Mouse (Mus musculus) kidney, embryonic 15.5 days (tissue): Measurements from ENCODE around the gene Hspb7. TPM values are rescaled to one million over a fixed set of nuclear protein-coding genes. Genes with fewer than 3 reads are reported as not detected.

ENCODE experiments used
- ATAC-seq: fragments of 200-750 bp; cut with Nextera tagmentation; replicated peaks from 2 replicates; pipeline ENCODE4 v1.8.0; 2017; ENCODE audit warnings: moderate TSS enrichment; ENCODE audit not compliant: low FRiP score
- H3K27ac ChIP-seq: fragments of 300-500 bp; sonication (generic); 2 replicates; pipeline ENCODE4 v1.5.1; 2015; ENCODE audit warnings: mild to moderate bottlenecking, inconsistent platforms
- H3K27me3 ChIP-seq: fragments of 300-500 bp; sonication (generic); 2 replicates; pipeline ENCODE4 v1.6.1; 2015; ENCODE audit warnings: inconsistent platforms
- H3K36me3 ChIP-seq: fragments of 300-500 bp; sonication (generic); 2 replicates; pipeline ENCODE4 v1.6.1; 2015; ENCODE audit warnings: inconsistent platforms
- H3K4me1 ChIP-seq: fragments of 300-500 bp; sonication (generic); 2 replicates; pipeline ENCODE4 v1.6.1; 2015; ENCODE audit warnings: inconsistent platforms
- H3K4me2 ChIP-seq: fragments of 300-500 bp; sonication (generic); 2 replicates; pipeline ENCODE4 v1.6.1; 2015; ENCODE audit warnings: moderate library complexity, mild to moderate bottlenecking, inconsistent platforms
- H3K4me3 ChIP-seq: fragments of 300-500 bp; sonication (generic); replicated peaks from 2 replicates; pipeline ENCODE4 v1.5.1; 2015; ENCODE audit warnings: mild to moderate bottlenecking, inconsistent platforms
- H3K9ac ChIP-seq: fragments of 300-500 bp; sonication (generic); 2 replicates; pipeline ENCODE4 v1.6.1; 2015; ENCODE audit warnings: mild to moderate bottlenecking, inconsistent platforms
- H3K9me3 ChIP-seq: fragments of 300-500 bp; sonication (generic); replicated peaks from 2 replicates; pipeline ENCODE4 v1.6.1; 2016; ENCODE audit warnings: inconsistent platforms
- WGBS: fragments of 180-500 bp; shearing (Covaris S2); methylation state at CpG from one replicate; pipeline ENCODE4 v1.1.7; 2015; ENCODE audit warnings: mixed read lengths; 5-methylcytosine and 5-hydroxymethylcytosine counted together
- polyA plus RNA-seq: library from polyadenylated mRNA; unstranded; fragments of >200 nt; fragmentation: Nextera tagmentation; extraction: Ambion mirVana; gene quantifications from 2 replicates; pipeline ENCODE4 v1.2.1, GENCODE M21; 2015

Gene Hspb7
- polyA plus RNA-seq, 1 experiment from 2014 or later, result 1.1 TPM

GRCm38 (mm10) chr4:141455526-141455925, 34.9 kb downstream of the Hspb7 start:
- H3K27ac ChIP-seq, result no peak overlapping the region
- no peaks in the 10 kb centered on the region for H3K9me3 ChIP-seq
- peaks cover 35% of the 10 kb centered on the region for H3K4me1 ChIP-seq
- H3K27me3 ChIP-seq, result no peaks in the 10 kb centered on the region
- peaks cover 45% of the 10 kb centered on the region for H3K36me3 ChIP-seq
- H3K4me3 ChIP-seq, result no peak overlapping the region
- no peak overlapping the region for H3K4me2 ChIP-seq
- no peak for ATAC-seq
- WGBS, result 51% methylated on average over 4 of the region's 4 CpGs
- no peak overlapping the region for H3K9ac ChIP-seq

DNA sequence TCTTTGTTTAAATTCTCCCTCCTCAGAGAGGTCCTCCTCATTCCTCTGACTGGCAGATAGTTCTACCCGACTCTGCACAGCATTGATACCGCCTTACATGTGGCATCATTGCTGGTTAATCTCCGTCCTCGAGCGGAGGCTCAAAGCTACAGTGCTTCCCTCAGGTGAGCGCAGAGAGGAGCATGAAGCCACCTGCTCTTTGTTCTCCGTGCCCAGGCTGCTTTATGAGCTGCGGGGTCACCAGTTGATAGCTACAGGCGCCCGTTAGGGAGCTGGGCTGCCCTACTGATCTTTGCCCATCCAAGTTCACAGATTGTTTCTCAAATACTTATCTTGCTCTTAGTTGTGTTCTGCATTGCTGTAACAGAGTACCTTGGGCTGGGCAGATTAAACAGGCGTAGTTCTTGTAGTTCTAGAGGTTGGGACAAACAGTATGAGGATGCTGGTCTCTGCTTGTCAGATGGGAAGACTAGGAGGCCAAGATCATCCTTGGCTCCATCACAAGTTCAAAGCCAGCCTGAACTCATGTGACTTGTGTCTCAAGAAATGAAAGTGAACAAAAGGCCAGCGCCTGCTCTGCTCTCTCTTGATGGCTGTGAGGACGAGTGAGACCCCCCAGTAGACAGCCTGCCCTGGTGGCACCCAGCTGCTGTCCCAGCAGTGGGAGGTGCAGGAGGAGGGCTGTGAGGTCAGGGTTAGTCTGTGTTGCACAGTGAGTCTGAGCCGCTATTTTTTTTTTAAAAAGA, 35.8 kb downstream of the Hspb7 start:
- peaks cover 41% of the 10 kb centered on the region for H3K36me3 ChIP-seq
- H3K27ac ChIP-seq, result no peak overlapping the region
- H3K4me1 ChIP-seq, result peaks cover 35% of the 10 kb centered on the region
- 89% methylated on average over 14 of the region's 14 CpGs for WGBS
- no peaks in the 10 kb centered on the region for H3K27me3 ChIP-seq
- no peaks in the 10 kb centered on the region for H3K9me3 ChIP-seq
- no peak overlapping the region for H3K9ac ChIP-seq
- no peak for ATAC-seq
- H3K4me2 ChIP-seq, result no peak overlapping the region
- H3K4me3 ChIP-seq, result no peak overlapping the region

DNA sequence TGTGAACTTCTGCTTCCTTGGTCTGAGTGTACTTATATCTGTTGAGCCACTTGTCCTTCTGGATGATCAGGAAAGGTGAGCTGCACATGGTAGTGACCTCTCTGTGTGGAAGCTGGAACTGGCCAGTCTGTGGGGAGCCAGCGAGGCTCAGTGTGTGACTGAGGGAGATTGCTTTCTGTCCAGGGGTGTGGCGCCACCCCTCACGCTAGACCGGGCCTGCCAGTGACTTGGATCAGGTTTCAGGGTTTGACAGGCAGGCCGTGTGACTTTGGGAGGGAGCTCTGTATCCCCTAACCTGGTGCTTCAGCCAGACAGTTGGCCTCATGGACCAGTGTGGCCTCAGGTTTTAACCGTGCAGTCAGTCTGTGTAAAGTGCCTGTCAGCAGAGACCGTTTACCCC, 37.7 kb downstream of the Hspb7 start:
- 7% methylated on average over 7 of the region's 7 CpGs for WGBS
- H3K9me3 ChIP-seq, result no peaks in the 10 kb centered on the region
- H3K27me3 ChIP-seq, result no peaks in the 10 kb centered on the region
- H3K4me1 ChIP-seq, result peaks cover 31% of the 10 kb centered on the region
- no peak overlapping the region for H3K4me3 ChIP-seq
- peak overlapping the region; percentile 76 for H3K27ac ChIP-seq
- no peak overlapping the region for H3K4me2 ChIP-seq
- no peak overlapping the region for H3K9ac ChIP-seq
- H3K36me3 ChIP-seq, result peaks cover 42% of the 10 kb centered on the region
- ATAC-seq, result peak; percentile 84

DNA sequence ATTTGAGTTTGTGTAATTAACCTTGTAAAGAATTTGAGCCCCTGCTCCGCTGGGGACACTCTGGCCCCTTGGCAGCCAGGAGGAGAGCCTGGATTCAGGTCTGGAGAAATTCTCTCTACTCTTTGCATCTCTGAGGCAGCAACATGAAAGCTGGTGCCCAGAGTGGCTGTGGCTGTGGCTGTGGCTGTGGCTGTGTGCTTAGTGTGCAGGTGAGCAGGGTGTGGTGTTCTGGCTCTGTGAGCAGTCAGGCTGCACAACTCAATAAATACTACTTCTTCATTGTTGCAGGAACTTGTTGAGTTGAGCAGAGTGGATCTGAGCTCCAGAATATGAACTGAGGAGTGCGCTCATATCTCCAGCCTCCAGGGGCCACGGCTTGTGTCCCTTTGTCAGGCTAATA, 38.3 kb downstream of the Hspb7 start:
- ATAC-seq, result 0 out of 2 replicates have a peak, but pooled peaks have one; percentile 17
- Histone ChIP-seq H3K4me2 (no peak overlapping the region), H3K36me3 (peaks cover 43% of the 10 kb centered on the region), H3K4me1 (peaks cover 30% of the 10 kb centered on the region), H3K9me3 (no peaks in the 10 kb centered on the region), H3K9ac (no peak overlapping the region), H3K27ac (peak overlapping the region; percentile 76), H3K4me3 (no peak overlapping the region), H3K27me3 (no peaks in the 10 kb centered on the region)
- 69% methylated on average over 3 of the region's 3 CpGs for WGBS

DNA sequence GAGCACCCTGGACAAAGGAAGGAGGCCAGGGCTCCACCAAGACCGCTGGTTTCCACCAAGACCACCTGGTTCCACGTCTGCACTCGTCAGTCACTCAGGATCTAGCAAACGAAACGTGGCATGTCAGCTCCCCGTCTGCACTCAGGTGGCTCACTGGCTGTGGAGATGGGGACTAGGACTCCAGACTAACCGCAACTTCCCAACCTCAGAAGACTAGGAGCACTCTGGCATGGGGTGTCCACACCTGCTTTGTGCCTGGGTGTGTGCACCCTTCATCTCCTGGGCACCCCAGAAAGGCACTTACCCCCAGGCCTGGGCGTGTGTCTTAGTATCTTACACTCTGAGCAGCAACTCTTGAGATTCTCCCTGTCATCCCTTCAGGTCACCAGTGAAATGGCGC, 39.2 kb downstream of the Hspb7 start:
- no peak for ATAC-seq
- Histone ChIP-seq H3K36me3 (peaks cover 50% of the 10 kb centered on the region), H3K27me3 (no peaks in the 10 kb centered on the region)

DNA sequence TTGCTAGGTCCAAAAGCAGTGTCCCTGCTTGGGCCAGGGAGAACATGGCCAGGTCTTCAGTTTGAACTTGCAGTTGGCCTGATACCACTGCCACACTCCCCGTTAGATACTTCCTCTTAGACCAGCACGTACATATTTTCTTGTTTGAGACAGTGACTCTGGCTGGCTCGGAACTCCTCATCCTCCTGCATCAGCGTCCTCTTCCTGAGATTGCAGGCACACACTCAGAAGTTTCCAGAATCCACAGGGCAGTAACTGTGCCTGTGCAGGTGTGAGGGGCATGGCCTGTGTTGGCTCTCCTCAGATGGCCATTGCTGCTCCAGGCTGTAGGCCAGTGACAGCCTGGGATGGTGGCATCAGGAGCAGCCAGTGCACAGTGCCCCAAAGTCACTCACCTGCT, 39.9 kb downstream of the Hspb7 start:
- H3K4me2 ChIP-seq, result no peak overlapping the region
- WGBS, result 83% methylated on average over 4 of the region's 4 CpGs
- no peak overlapping the region for H3K9ac ChIP-seq
- no peaks in the 10 kb centered on the region for H3K27me3 ChIP-seq
- H3K9me3 ChIP-seq, result no peaks in the 10 kb centered on the region
- no peak overlapping the region for H3K4me3 ChIP-seq
- H3K4me1 ChIP-seq, result peaks cover 22% of the 10 kb centered on the region
- peaks cover 57% of the 10 kb centered on the region for H3K36me3 ChIP-seq
- no peak overlapping the region for H3K27ac ChIP-seq
- no peak for ATAC-seq

More for the DNA sequence above, 39.2 kb downstream of the Hspb7 start:
- Histone ChIP-seq H3K4me2 (no peak overlapping the region), H3K27ac (no peak overlapping the region), H3K9ac (no peak overlapping the region), H3K4me3 (no peak overlapping the region), H3K9me3 (no peaks in the 10 kb centered on the region), H3K4me1 (peaks cover 29% of the 10 kb centered on the region)
- WGBS, result 91% methylated on average over 9 of the region's 9 CpGs

GRCm38 (mm10) chr4:141461088-141461487, 40.5 kb downstream of the Hspb7 start:
- Histone ChIP-seq H3K4me1 (peaks cover 18% of the 10 kb centered on the region), H3K27ac (no peak overlapping the region), H3K27me3 (no peaks in the 10 kb centered on the region), H3K4me2 (no peak overlapping the region), H3K9ac (no peak overlapping the region), H3K4me3 (no peak overlapping the region), H3K36me3 (peaks cover 63% of the 10 kb centered on the region), H3K9me3 (no peaks in the 10 kb centered on the region)
- 59% methylated on average over 12 of the region's 12 CpGs for WGBS
- ATAC-seq, result no peak

GRCm38 (mm10) chr4:141461576-141461975, 41.0 kb downstream of the Hspb7 start:
- peaks cover 65% of the 10 kb centered on the region for H3K36me3 ChIP-seq
- H3K9me3 ChIP-seq, result no peaks in the 10 kb centered on the region
- no peak overlapping the region for H3K9ac ChIP-seq
- no peak for ATAC-seq
- peaks cover 18% of the 10 kb centered on the region for H3K4me1 ChIP-seq
- no peak overlapping the region for H3K4me2 ChIP-seq
- H3K4me3 ChIP-seq, result no peak overlapping the region
- no peaks in the 10 kb centered on the region for H3K27me3 ChIP-seq
- WGBS, result 92% methylated on average over 12 of the region's 12 CpGs
- no peak overlapping the region for H3K27ac ChIP-seq

- Histone ChIP-seq H3K4me3 (no peak overlapping the region), H3K27ac (no peak overlapping the region), H3K4me2 (no peak overlapping the region), H3K4me1 (peaks cover 8% of the 10 kb centered on the region), H3K9ac (no peak overlapping the region), H3K27me3 (no peaks in the 10 kb centered on the region), H3K9me3 (no peaks in the 10 kb centered on the region), H3K36me3 (peaks cover 81% of the 10 kb centered on the region)
- ATAC-seq, result no peak
- 77% methylated on average over 14 of the region's 14 CpGs for WGBS
These were observed 42.9 kb downstream of the Hspb7 start for GRCm38 (mm10) chr4:141463472-141463871.

DNA sequence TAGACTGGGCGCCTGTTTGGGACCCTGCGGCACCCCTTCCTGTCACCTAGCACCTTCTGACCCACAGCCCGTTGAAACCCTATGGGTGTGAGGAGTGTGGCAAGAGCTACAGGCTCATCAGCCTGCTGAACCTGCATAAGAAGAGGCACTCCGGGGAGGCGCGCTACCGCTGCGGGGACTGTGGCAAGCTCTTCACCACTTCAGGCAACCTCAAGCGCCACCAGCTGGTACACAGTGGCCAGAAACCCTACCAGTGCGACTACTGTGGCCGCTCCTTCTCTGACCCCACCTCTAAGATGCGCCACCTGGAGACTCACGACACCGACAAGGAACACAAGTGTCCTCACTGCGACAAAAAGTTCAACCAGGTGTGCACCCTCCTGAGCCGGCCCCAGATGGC, 44.1 kb downstream of the Hspb7 start:
- H3K4me2 ChIP-seq, result no peak overlapping the region
- ATAC-seq, result no peak
- H3K9ac ChIP-seq, result no peak overlapping the region
- H3K36me3 ChIP-seq, result peaks cover 90% of the 10 kb centered on the region
- H3K27ac ChIP-seq, result no peak overlapping the region
- H3K9me3 ChIP-seq, result no peaks in the 10 kb centered on the region
- no peaks in the 10 kb centered on the region for H3K27me3 ChIP-seq
- no peak overlapping the region for H3K4me3 ChIP-seq
- peaks cover 3% of the 10 kb centered on the region; the same call in 1 of the 2 replicates for H3K4me1 ChIP-seq
- WGBS, result 78% methylated on average over 16 of the region's 16 CpGs

- H3K4me1 ChIP-seq, result peaks cover 3% of the 10 kb centered on the region; the same call in 1 of the 2 replicates
- no peaks in the 10 kb centered on the region for H3K27me3 ChIP-seq
- no peaks in the 10 kb centered on the region for H3K9me3 ChIP-seq
- H3K27ac ChIP-seq, result no peak overlapping the region
- H3K4me2 ChIP-seq, result no peak overlapping the region
- no peak for ATAC-seq
- 87% methylated on average over 34 of the region's 34 CpGs for WGBS
- no peak overlapping the region for H3K4me3 ChIP-seq
- H3K9ac ChIP-seq, result no peak overlapping the region
- H3K36me3 ChIP-seq, result peaks cover 91% of the 10 kb centered on the region
These were observed 45.1 kb downstream of the Hspb7 start for GRCm38 (mm10) chr4:141465512-141466288.

DNA sequence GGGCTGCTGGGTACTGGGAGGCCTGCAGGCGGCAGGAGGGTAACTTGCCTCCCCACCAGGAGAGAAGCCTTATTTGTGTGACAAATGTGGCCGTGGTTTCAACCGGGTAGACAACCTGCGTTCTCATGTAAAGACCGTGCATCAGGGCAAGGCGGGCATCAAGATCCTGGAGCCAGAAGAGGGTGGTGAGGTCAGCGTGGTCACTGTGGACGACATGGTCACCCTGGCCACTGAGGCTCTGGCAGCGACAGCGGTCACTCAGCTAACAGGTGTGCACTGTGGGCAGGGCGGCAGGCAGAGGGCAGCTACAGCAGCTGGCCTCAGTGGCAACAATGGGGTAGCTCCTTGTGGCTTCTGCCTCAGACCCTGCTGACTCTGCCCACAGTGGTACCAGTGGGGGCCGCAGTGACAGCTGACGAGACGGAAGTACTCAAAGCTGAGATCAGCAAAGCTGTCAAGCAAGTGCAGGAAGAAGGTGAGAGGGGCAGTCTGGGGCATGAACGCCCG, 45.8 kb downstream of the Hspb7 start:
- no peak overlapping the region for H3K27ac ChIP-seq
- H3K27me3 ChIP-seq, result no peaks in the 10 kb centered on the region
- H3K4me1 ChIP-seq, result peaks cover 3% of the 10 kb centered on the region; the same call in 1 of the 2 replicates
- no peak overlapping the region for H3K4me3 ChIP-seq
- no peak overlapping the region for H3K9ac ChIP-seq
- no peak overlapping the region for H3K4me2 ChIP-seq
- no peak for ATAC-seq
- WGBS, result 89% methylated on average over 16 of the region's 16 CpGs
- no peaks in the 10 kb centered on the region for H3K9me3 ChIP-seq
- peaks cover 97% of the 10 kb centered on the region for H3K36me3 ChIP-seq
